Mouse (Mus musculus) colon, adult 2 months (tissue): ENCODE measurements around the gene Gxylt2. TPM values are rescaled to one million over a fixed set of nuclear protein-coding genes. Genes with fewer than 3 reads are reported as not detected.

Experiments used
- polyA plus RNA-seq: library from polyadenylated mRNA; depleted of rRNA; stranded (reverse); fragments of >200 nt; gene quantifications from 2 replicates; pipeline ENCODE4 v1.2.3, GENCODE M21; 2012; rRNA removed

The Gxylt2 gene
- polyA plus RNA-seq, result 0.45 and 0.83 TPM in 2 replicates

GRCm38 (mm10) chr6:100704574-100705365 lies at the start of gene Gxylt2:
Gxylt2 (plus strand) TSS chr6:100704734.

GRCm38 (mm10) chr6:100670880-100671344 lies 33.6 kb upstream of the Gxylt2 start, which contains the start of gene Shq1:
Shq1 (minus strand) TSS chr6:100671157.

GRCm38 (mm10) chr6:100833355-100833754 lies 128.8 kb downstream of the Gxylt2 start, which contains the start of gene Ppp4r2:
Ppp4r2 (plus strand) TSS chr6:100833622.

Other genes starting within 250 kb of the Gxylt2 start
- gene Shq1, start 33.6 kb upstream of the Gxylt2 start, polyA plus RNA-seq, result 3.5 and 4.5 TPM in 2 replicates
- 12.9 and 14.0 TPM in 2 replicates for gene Ppp4r2, start 128.9 kb downstream of the Gxylt2 start, polyA plus RNA-seq